Mouse (Mus musculus) gastrocnemius, adult 2 months (tissue): ENCODE measurements at regions not wholly inside any gene's neighbourhood (a gene's known extent, or its start where the extent isn't known, plus 50 kb on each side); places are given as distances from the start of the nearest gene placed in this dataset.

ENCODE experiments used
- DNase-seq: peaks from one replicate; pipeline ENCODE4 v3.0.0; 2022
- H3K27ac ChIP-seq: fragments of 200-600 bp; 2 replicates; pipeline ENCODE4 v1.8.1; 2022; ENCODE audit warnings: mild to moderate bottlenecking
- H3K4me3 ChIP-seq: fragments of 200-600 bp; 2 replicates; pipeline ENCODE4 v1.8.1; 2022; ENCODE audit warnings: mild to moderate bottlenecking, moderate library complexity
- CTCF ChIP-seq: fragments of 200-600 bp; IDR thresholded peaks from 2 replicates; pipeline ENCODE4 v1.8.1; 2022; ENCODE audit warnings: antibody characterized with exemption, mild to moderate bottlenecking, moderate library complexity
- intact Hi-C: fragments of 180-260 bp; cut with DNase I; formaldehyde crosslinking; loops from one replicate; pipeline ENCODE4 v1.15.1; 2025

DNA sequence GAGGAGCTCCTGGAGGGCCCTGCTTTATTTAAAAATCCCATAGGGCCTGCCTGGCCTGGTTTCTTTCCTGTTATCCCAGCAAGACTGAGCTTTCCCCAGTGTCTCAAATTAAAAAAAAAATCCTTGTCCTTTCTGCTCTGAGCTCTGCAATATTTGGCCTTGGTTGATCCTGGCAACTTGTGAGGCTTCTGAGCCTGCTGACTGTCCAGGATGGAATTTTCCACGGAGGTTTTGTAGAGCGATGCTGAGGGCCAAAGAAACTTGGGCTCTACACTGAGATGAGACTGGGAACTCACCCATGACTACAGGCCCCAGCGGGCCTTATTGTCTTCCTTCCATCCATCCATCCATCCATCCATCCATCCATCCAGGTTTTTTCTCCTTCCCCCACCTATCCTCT, 259.8 kb downstream of the Dhx35 start:
- no peak overlapping the region for H3K4me3 ChIP-seq
- H3K27ac ChIP-seq = peak overlapping the region; percentile 65
- TF ChIP-seq CTCF = no peak
- peak; percentile 50 for DNase-seq
- intact Hi-C loops = loop anchor here (2.0 to 10.0 kb wide), 2 partner anchors 110 to 1310 kb away; partner anchors contain the start of gene Mafb

DNA sequence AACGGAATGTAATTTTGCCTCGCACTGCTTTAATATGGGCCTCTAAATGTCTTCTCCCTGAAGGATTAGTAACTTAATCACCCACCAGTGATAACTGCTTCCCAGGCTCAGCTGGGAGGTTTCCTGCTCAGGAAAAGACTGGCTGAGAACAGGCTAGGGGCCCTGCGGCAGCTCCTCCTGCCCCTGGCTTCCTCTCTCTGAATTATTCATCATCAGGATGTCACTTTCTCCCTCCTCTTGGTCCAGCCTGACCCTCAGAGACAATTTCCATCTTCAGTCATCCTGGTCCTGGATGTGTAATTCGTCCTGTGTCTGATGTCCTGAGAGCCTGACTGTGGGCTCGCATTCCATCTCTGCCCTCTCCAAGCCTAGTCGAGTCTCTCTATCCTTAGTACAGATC, 261.2 kb downstream of the Dhx35 start:
- no peak for DNase-seq
- intact Hi-C loops = loop anchor here (1.0 to 10.0 kb wide), 3 partner anchors 109 to 1522 kb away; partner anchors contain the start of gene Mafb
- TF ChIP-seq CTCF = no peak
- Histone ChIP-seq H3K4me3 (no peak overlapping the region), H3K27ac (no peak overlapping the region)

DNA sequence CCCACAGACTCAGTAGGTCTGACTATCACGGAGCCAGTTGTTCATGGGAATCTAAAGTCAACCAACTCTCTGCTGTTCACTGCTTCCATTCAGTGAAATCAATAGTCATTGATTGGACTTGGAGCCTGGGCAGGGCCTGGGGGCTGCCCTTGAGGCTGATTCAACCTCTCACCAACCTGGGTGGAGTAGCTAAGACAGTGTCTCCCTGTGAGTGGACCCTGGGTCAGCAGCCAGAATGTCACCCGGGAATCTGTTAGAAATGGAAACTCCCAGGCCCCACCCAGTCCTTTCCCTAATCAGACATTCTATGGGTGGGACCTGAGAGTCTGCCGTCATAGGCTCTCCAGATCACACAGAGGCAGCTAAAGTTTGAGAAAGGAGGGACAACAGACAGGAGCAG, 262.4 kb downstream of the Dhx35 start:
- peak; percentile 25 for DNase-seq
- no peak overlapping the region for H3K4me3 ChIP-seq
- intact Hi-C loops = loop anchor here (10.0 kb wide), 1 partner anchor 1308 kb away; the partner anchor contains the start of gene Mafb
- H3K27ac ChIP-seq = no peak overlapping the region
- TF ChIP-seq CTCF = no peak

DNA sequence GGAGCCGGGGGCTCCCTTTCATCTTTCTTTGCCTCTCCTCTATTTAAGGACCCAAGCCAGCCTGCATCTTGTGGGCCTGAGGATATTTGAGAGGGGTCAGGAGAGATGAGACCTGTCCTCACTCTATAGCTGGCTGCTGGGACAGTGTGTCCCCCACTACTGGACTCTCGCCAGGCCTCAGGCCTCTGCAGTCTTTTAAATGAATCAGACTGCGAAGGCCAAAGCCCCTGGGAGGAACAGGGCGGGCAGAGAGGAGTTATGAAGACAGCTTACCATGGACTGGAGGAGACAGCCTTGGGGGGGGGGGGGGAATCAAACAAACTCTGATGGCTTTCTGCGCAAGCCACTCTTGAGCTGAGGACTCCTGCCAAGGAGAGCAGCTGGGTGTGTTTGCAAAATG, 262.9 kb downstream of the Dhx35 start:
- DNase-seq = peak; percentile 59
- Histone ChIP-seq H3K27ac (0 out of 2 replicates have a peak overlapping the region, but pooled peaks have one; percentile 20), H3K4me3 (no peak overlapping the region)
- intact Hi-C loops = loop anchor here (10.0 kb wide), 1 partner anchor 1307 kb away; the partner anchor contains the start of gene Mafb
- TF ChIP-seq CTCF = no peak

DNA sequence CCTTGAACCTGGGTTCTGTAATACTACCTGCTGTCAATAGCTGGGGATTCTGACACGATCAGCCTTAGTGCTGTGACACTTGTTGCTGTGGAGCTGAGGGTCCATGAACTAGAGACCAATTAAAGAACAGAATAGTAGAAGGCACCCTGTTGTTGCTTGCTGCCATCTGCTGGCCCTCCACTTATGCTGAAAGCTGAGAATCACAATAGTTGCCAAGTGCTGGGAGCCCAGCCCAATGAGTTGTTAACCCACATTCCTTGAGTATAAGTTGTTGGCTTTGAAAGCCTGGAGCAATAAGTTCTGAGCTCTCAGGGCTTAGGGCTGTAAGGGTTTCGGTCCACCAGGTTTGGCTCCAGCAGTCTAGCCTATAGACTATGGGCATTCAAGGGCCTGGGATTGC, 267.7 kb downstream of the Dhx35 start:
- Histone ChIP-seq H3K4me3 (no peak overlapping the region), H3K27ac (no peak overlapping the region)
- peak; percentile 48 for TF ChIP-seq CTCF
- intact Hi-C loops = no loop called here
- DNase-seq = peak; percentile 62

DNA sequence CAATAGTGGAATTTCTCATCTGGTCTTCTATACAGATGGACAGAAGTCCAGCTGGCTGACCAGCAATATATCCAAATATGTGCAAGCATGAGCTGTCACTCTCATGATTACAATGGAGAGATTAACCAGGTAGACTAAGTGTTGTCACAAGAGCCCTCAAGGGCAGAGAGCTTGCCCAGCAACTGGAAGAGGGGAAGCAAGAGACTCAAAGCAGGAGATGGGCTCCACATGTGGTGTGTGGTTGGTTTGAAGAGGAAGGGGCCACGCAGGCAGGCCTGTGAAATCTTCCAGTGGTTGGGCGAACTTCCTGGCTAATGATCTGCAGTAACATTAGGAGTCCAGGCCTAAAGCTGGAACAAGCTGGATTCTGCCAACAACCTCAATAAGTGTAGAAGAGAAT, 268.1 kb downstream of the Dhx35 start:
- intact Hi-C loops = no loop called here
- TF ChIP-seq CTCF = no peak
- H3K27ac ChIP-seq = no peak overlapping the region
- no peak overlapping the region for H3K4me3 ChIP-seq
- no peak for DNase-seq

DNA sequence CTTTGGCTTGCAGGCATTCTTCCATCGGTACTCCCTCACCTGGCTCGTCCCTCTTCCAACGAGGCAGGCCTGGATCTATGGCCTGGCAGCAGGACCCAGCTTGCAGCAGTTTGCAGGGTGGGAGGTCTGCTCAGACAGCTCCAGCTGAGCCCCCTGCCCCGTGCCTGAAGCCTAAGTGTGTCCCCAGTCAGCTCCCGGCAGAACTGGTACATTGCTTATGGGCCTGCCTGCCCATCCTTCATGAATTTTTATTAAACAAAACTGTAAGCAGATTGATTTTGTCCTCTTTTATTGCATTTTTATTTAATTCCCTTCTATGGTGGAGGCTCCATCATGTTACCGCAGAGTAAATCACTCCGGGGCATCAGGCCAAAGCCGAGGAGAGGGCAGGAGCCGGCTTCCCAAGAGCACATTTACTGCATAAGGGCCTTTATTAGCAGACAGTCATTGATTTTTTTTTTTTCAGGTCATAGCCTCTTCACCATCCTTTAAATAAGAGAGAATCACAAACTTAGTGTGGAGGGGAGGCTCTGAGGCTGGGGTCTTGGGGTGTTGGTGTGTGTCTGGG, 269.9 kb downstream of the Dhx35 start:
- H3K27ac ChIP-seq = no peak overlapping the region
- no peak overlapping the region for H3K4me3 ChIP-seq
- no peak for DNase-seq
- intact Hi-C loops = no loop called here
- TF ChIP-seq CTCF = no peak

DNA sequence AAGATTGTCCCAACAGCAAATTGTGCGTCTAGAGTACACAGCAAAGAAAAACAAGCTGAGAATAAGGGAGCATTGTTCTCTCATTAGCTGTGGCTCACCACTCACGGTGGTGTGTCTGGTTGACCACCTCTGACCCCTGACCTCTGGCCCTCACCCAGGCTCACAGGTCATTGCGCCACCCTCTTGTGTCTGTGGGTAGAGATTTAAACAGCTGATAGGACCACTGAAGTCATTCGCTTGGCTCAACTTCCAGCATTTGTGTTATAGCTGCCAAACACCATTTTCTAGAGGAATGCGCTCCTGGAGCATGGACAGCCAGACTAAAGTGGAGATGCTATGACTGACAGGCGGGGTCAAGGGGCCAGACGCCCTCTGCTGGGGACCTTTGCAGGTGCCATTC, 272.9 kb downstream of the Dhx35 start:
- H3K27ac ChIP-seq = no peak overlapping the region
- TF ChIP-seq CTCF = no peak
- no peak for DNase-seq
- intact Hi-C loops = no loop called here
- no peak overlapping the region for H3K4me3 ChIP-seq

DNA sequence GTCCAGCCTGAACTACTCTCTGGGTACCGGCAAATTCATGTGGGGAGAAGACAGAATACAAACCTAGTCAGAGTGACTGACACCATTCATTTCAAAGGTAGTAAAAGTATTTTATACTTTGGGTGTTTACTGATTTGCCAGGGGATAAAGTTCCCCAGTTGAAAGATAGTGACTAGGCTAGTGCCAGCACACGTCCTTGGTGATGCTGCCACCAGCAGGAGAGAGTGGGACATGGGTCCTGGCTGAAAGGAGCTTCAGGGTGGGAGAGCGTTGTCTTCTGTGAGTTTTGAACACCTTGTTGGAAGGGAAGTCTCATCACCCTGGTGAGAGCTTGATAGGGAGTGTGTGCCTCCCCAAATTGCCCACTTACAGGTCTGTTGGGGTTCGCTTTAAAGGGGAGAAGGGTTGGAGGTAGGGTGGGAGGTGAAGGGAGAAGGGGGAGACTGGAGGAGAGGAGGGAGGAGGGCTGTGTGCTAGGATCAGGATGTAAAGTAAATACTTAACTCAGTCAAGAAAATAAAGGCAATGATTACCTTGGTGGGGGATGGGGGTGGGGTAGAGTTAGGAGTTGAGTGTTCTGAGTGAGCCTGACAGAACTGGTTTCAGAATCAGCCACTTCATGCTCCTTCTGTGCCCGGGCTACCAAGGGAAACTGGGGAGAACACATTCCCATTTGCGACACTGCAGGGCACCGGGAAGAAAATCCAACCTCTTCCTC, 273.9 kb downstream of the Dhx35 start:
- H3K27ac ChIP-seq = no peak overlapping the region
- H3K4me3 ChIP-seq = no peak overlapping the region
- no peak for DNase-seq
- TF ChIP-seq CTCF = no peak
- intact Hi-C loops = no loop called here

DNA sequence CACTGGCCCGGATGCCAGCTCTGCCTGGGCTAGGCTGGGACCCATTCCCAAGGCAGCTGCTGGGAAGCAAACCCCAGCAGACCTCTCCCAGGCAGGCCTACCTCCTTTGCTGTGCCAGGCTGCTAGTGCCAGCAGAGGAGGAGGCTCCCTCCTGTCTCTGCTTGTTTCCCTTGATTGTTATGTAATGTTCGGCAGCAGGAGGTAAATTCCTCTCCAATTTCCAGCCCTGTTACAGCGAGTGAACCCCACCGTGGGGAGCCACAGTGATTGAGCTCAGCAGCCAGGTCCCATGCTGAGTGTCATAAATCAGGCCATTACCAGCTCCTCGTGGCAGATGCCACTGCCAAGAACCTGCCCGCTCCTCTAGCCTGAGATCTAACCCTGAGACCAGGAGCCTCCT, 274.6 kb downstream of the Dhx35 start:
- no peak for TF ChIP-seq CTCF
- H3K27ac ChIP-seq = no peak overlapping the region
- no peak overlapping the region for H3K4me3 ChIP-seq
- intact Hi-C loops = no loop called here
- DNase-seq = no peak

DNA sequence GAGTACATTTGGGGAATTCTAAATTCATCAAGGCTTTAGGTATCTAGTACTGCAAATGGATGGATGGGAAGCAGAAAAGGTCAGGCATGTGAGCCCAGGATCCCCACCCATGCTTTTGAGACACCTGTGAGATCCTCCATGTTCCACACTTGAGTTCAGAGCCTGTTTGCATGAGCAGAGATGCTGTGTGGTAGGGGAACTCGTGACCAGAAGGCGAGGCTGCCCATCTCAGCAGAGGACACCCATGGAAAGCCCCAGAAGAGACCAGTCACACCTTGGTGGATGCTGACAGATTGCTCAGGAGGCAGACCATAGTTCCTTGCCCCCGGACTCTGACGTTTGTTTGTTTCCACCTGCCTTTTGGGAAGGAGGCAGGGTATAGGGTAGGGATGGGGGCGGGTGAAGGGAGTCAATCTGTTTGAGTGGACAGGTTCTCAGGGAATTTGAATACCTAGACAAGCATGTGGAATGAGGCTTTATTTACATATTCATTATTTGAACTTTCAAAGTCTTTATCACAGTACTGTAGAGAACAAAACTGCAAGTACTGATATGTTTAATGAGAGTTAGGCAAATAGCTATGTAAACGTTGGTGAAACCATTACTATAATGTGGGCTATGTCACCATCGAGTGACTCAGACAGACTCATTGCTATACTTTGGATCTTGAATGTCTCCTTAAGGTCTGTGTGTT, 278.5 kb downstream of the Dhx35 start:
- DNase-seq = no peak
- Histone ChIP-seq H3K27ac (no peak overlapping the region), H3K4me3 (no peak overlapping the region)
- no peak for TF ChIP-seq CTCF
- intact Hi-C loops = no loop called here

DNA sequence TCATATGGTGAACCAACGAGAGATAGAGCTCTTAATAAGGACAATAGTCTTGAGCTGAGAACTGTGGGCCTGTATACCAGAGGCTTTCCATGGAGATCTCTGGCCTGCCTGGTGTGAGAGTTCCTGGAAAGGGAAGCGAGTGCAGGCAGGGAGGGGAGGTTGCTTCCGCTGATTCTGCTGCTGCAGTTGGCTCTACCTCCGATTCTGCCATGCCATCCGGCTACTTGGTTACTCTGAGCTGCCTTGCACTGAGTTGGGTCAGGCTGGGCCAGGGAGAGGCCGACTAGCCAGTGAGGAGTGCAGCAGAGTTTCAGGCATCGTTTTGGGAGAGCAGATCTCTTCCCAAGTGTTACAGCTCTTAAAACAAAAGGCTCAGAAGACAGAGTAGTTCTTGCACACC, 285.2 kb downstream of the Dhx35 start:
- intact Hi-C loops = no loop called here
- no peak for TF ChIP-seq CTCF
- no peak for DNase-seq
- no peak overlapping the region for H3K4me3 ChIP-seq
- H3K27ac ChIP-seq = no peak overlapping the region
